Mouse (Mus musculus): ENCODE data around the gene Rpl12. TPM values are rescaled to one million over a fixed set of nuclear protein-coding genes. Genes with fewer than 3 reads are reported as not detected.

Rpl12 gene
- 284 and 415 TPM in 2 replicates for polyA plus RNA-seq (2012; rRNA removed)

DNA sequence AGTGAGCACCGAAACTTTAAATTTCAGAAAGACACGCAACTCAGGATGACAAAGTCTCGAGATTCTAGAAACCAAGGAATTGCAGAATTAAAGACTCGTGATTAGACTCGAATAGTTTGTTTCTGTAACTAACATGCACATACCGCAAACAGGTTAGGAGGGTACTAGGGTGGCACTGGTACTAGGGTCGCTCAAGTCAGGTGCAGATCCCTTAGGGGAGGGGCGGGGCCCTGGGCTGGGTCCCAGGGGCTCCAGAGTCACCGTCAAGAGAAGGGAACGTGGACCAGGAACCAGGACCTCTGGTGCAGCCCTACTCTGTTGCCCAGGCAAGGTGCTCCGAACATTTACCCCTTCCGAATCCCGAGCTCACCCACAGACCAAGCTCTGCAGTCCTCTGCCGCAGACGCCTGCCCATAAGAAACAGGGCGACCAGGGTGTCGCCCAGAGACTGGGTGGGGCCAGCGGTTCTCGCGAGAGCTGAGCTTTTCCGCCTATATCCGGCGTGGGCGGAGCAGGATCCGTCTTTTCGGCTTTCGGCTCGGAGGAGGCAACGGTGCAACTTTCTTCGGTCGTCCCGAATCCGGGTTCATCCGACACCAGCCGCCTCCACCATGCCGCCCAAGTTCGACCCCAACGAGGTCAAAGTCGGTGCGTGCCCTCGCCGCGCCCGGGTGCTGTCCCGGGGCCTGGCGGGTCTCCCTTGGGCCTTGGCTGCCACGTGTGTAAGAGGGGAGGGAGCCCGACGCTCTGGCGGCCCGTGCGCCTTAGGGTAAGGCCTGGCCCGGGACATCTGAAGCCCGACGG lies at the start of gene Rpl12, which contains the start of gene Lrsam1:
Gene Rpl12 (plus strand): TSS at position 368 of the 804 bp plus-strand sequence.
Gene Lrsam1 (minus strand): TSS at position 423 of the 804 bp plus-strand sequence.

DNA sequence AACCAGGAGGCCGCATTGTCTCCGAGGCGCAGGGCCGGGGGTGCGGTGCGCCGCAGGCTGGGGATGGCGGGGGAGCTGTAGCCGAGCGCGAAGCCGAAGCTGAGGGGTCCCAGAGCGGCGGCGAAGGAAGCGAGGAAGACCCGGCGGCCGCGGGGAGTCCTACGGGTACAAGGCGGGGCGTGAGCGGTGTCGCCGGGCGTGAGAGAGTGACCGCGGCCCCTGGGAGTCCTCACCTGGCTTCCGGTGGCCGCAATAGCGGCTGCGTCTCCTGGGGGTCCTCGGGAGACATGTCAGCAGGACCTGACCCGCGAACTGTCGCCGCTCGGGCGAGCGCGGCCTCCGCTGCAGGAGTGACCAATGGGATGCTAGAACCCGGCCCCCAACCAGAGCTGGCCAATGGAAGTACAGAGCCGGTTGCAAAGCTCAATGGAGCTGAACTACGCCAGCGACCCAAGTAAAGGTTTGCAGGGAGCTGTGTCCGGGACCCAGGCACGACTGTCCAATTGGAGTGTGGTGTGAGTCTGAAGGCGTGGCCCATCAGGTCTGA lies 20.4 kb downstream of the Rpl12 start, which contains the start of gene Slc2a8:
Gene Slc2a8 (minus strand): TSS at position 359 of the 547 bp plus-strand sequence.

Other genes starting within 250 kb of the Rpl12 start
- 181 and 213 TPM in 2 replicates for gene Cdk9, start 248.5 kb upstream of the Rpl12 start, polyA plus RNA-seq (2012; rRNA removed)
- gene Sh2d3c, start 240.5 kb upstream of the Rpl12 start, polyA plus RNA-seq (2012; rRNA removed): 50.4 and 50.9 TPM in 2 replicates
- gene 6330409D20Rik, start 220.5 kb upstream of the Rpl12 start, polyA plus RNA-seq (2012; rRNA removed): not detected in 2 replicates
- 120 and 130 TPM in 2 replicates for gene Tor2a, start 204.3 kb upstream of the Rpl12 start, polyA plus RNA-seq (2012; rRNA removed)
- 9.9 and 10.3 TPM in 2 replicates for gene Ttc16, start 185.9 kb upstream of the Rpl12 start, polyA plus RNA-seq (2012; rRNA removed)
- gene Ptrh1, start 185.8 kb upstream of the Rpl12 start, polyA plus RNA-seq (2012; rRNA removed): 18.7 and 19.7 TPM in 2 replicates
- 1.5 and 1.6 TPM in 2 replicates for gene Cfap157, start 177.1 kb upstream of the Rpl12 start, polyA plus RNA-seq (2012; rRNA removed)
- gene Stxbp1, start 114.3 kb upstream of the Rpl12 start, polyA plus RNA-seq (2012; rRNA removed): 11.3 and 13.7 TPM in 2 replicates
- 47.5 and 60.3 TPM in 2 replicates for gene Fam129b, start 85.4 kb upstream of the Rpl12 start, polyA plus RNA-seq (2012; rRNA removed)
- 23.6 and 23.7 TPM in 2 replicates for gene Lrsam1, start 55 bp downstream of the Rpl12 start, polyA plus RNA-seq (2012; rRNA removed)
- 69.9 and 97.1 TPM in 2 replicates for gene Slc2a8, start 20.5 kb downstream of the Rpl12 start, polyA plus RNA-seq (2012; rRNA removed)
- gene Garnl3, start 170.1 kb downstream of the Rpl12 start, polyA plus RNA-seq (2012; rRNA removed): 13.8 and 16.3 TPM in 2 replicates

Data from ovary, adult 2 months (tissue).